Mouse (Mus musculus): Measurements from ENCODE around the gene Tbc1d17. TPM values are rescaled to one million over a fixed set of nuclear protein-coding genes. Genes with fewer than 3 reads are reported as not detected.

The Tbc1d17 gene
- polyA plus RNA-seq, 1 experiment: 33.8 TPM

DNA sequence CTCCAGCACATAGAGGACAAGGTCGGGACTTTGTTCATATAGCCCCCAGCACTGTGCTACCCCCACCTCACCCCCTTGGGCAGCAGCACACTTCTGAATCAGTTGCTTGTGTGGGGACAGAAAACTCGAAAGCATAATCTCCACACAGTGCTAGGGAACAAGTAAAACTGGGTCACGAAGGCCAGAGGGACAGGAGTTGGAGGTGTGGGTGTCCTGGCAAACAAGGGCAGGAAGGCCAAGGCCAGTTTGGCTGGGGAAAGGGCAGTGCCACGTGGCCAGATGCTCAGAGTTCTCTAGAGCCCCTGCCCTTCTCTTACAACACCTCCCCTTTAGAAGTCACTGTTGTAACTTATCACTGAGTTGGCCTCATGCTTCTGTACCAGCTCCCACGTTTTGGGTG is 29.0 kb downstream of the Tbc1d17 start:
- TF ChIP-seq CTCF (IDR thresholded peaks at IDR 0.05; ENCODE audit: borderline replicate concordance, insufficient read depth, low read length) (no peak), POLR2A (IDR thresholded peaks at IDR 0.05; ENCODE audit: low read depth, low read length) (no peak; the same call in 1 of the 2 replicates)
- H3K27ac ChIP-seq (ENCODE audit: insufficient read depth, low read length): peak overlapping the region; percentile 93
- peak overlapping the region; percentile 65; the same call in 1 of the 2 replicates for H3K4me3 ChIP-seq (ENCODE audit: insufficient read depth, low read length)
- peaks cover 16% of the 10 kb centered on the region; the same call in 1 of the 2 replicates for H3K4me1 ChIP-seq (ENCODE audit: control insufficient read depth, insufficient read depth, low read length)

GRCm38 (mm10) chr7:44819391-44819790 is 29.5 kb downstream of the Tbc1d17 start:
- Histone ChIP-seq H3K27ac (ENCODE audit: insufficient read depth, low read length) (peak overlapping the region; percentile 93), H3K4me1 (ENCODE audit: control insufficient read depth, insufficient read depth, low read length) (peaks cover 14% of the 10 kb centered on the region; the same call in 1 of the 2 replicates), H3K4me3 (ENCODE audit: insufficient read depth, low read length) (peak overlapping the region; percentile 65; the same call in 1 of the 2 replicates)
- no peak for TF ChIP-seq CTCF (IDR thresholded peaks at IDR 0.05; ENCODE audit: borderline replicate concordance, insufficient read depth, low read length)
- no peak; the same call in 1 of the 2 replicates for TF ChIP-seq POLR2A (IDR thresholded peaks at IDR 0.05; ENCODE audit: low read depth, low read length)

GRCm38 (mm10) chr7:44818751-44819235 is 30.1 kb downstream of the Tbc1d17 start:
- no peak for TF ChIP-seq CTCF (IDR thresholded peaks at IDR 0.05; ENCODE audit: borderline replicate concordance, insufficient read depth, low read length)
- TF ChIP-seq POLR2A (IDR thresholded peaks at IDR 0.05; ENCODE audit: low read depth, low read length): peak; percentile 15; the same call in 1 of the 2 replicates
- peak overlapping the region; percentile 93 for H3K27ac ChIP-seq (ENCODE audit: insufficient read depth, low read length)
- H3K4me1 ChIP-seq (ENCODE audit: control insufficient read depth, insufficient read depth, low read length): peaks cover 14% of the 10 kb centered on the region; the same call in 1 of the 2 replicates
- peak overlapping the region; percentile 65 for H3K4me3 ChIP-seq (ENCODE audit: insufficient read depth, low read length)

DNA sequence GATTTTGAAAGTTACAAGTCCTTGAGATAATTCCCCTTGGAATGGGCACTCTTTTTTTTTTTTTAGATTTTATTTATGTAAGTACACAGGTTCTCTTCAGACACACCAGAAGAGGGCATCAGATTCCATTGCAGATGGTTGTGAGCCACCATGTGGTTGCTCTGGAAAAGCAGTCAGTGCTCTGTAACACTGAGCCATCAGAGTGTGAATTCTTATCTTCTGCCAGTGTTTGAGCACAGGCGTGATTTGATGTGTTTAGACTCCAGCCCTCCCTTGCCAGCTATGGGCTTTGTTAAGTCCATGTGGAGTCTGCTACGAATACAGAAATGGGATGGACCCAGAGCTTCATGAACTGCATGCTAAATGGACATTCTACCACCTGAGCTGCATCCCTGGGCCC is 30.7 kb downstream of the Tbc1d17 start:
- Histone ChIP-seq H3K27ac (ENCODE audit: insufficient read depth, low read length) (peak overlapping the region; percentile 93), H3K4me3 (ENCODE audit: insufficient read depth, low read length) (peak overlapping the region; percentile 65), H3K4me1 (ENCODE audit: control insufficient read depth, insufficient read depth, low read length) (peaks cover 14% of the 10 kb centered on the region; the same call in 1 of the 2 replicates)
- TF ChIP-seq POLR2A (IDR thresholded peaks at IDR 0.05; ENCODE audit: low read depth, low read length) (peak; percentile 24; the same call in 1 of the 2 replicates), CTCF (IDR thresholded peaks at IDR 0.05; ENCODE audit: borderline replicate concordance, insufficient read depth, low read length) (0 out of 2 replicates have a peak, but pooled peaks have one; percentile 3)

DNA sequence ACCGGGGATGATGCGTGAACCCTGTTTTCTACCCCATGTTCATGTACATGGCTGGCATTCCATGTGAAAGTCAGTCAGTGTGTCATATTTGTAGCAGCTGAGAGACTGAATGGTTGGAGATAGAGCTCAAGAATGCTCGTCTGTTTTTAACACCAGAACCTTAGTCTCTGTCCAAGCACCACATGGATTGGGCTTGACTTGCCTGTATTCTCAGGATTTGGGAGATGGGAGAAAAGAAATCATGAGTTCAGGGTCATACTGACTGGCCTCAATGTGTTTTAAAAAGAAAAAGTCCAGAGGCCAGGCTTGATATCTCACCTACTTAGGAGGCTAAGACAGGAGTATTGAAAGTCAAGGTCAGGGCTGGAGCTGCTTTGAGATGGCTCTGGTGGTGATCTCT is 31.4 kb downstream of the Tbc1d17 start:
- H3K4me1 ChIP-seq (ENCODE audit: control insufficient read depth, insufficient read depth, low read length): peaks cover 14% of the 10 kb centered on the region; the same call in 1 of the 2 replicates
- TF ChIP-seq CTCF (IDR thresholded peaks at IDR 0.05; ENCODE audit: borderline replicate concordance, insufficient read depth, low read length) (no peak), POLR2A (IDR thresholded peaks at IDR 0.05; ENCODE audit: low read depth, low read length) (peak; percentile 63; the same call in 1 of the 2 replicates)
- peak overlapping the region; percentile 93 for H3K27ac ChIP-seq (ENCODE audit: insufficient read depth, low read length)
- peak overlapping the region; percentile 65 for H3K4me3 ChIP-seq (ENCODE audit: insufficient read depth, low read length)

DNA sequence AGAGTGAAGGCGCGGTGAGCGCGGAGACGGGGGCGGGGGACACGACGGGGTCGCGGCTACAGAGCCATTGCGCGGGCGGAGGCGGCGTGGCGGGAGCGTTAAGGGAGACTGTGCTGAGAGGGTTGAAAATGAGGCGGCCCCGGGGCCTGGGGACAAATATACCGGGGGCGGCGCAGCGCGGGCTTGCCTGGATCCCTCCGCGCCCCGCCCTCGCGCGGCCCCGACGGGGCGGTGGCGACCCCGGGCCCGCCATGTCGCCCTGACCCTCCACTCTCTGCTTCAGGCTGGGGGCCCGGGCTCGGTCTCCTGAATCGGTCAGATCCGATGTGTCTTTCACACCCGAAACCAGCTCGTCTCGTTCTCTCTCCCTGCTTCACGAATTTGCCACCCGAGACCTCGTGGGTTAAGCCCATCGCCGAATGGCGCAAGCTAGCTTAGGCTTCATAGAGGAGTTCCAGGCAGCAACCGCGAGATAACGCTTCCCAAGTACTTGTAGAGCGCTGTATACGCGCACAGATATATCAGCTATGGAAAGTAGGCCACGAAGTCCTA is 32.3 kb downstream of the Tbc1d17 start, which contains the start of gene Atf5:
Gene Atf5, minus strand, starts transcription at position 189 of the 552 bp plus-strand sequence.
- Histone ChIP-seq H3K4me3 (ENCODE audit: insufficient read depth, low read length) (peak within 1 kb of the TSS; percentile 65), H3K27ac (ENCODE audit: insufficient read depth, low read length) (peak within 1 kb of the TSS; percentile 93), H3K4me1 (ENCODE audit: control insufficient read depth, insufficient read depth, low read length) (peaks cover 14% of the 10 kb centered on the region; the same call in 1 of the 2 replicates)
- no peak for TF ChIP-seq CTCF (IDR thresholded peaks at IDR 0.05; ENCODE audit: borderline replicate concordance, insufficient read depth, low read length)
- peak; percentile 56 for TF ChIP-seq POLR2A (IDR thresholded peaks at IDR 0.05; ENCODE audit: low read depth, low read length)

GRCm38 (mm10) chr7:44815721-44816469 is 33.0 kb downstream of the Tbc1d17 start, which contains the start of the genes Nup62 and Il4i1:
Gene Nup62, plus strand, starts transcription at chr7:44816088.
Gene Il4i1, plus strand, starts transcription at chr7:44816387.
- Histone ChIP-seq H3K4me3 (ENCODE audit: insufficient read depth, low read length) (peak within 1 kb of the TSS; percentile 65), H3K4me1 (ENCODE audit: control insufficient read depth, insufficient read depth, low read length) (peaks cover 12% of the 10 kb centered on the region; the same call in 1 of the 2 replicates), H3K27ac (ENCODE audit: insufficient read depth, low read length) (peak within 1 kb of the TSS; percentile 93)
- TF ChIP-seq CTCF (IDR thresholded peaks at IDR 0.05; ENCODE audit: borderline replicate concordance, insufficient read depth, low read length) (no peak), POLR2A (IDR thresholded peaks at IDR 0.05; ENCODE audit: low read depth, low read length) (peak; percentile 82; the same call in 1 of the 2 replicates)

- peaks cover 6% of the 10 kb centered on the region; the same call in 1 of the 2 replicates for H3K4me1 ChIP-seq (ENCODE audit: control insufficient read depth, insufficient read depth, low read length)
- TF ChIP-seq CTCF (IDR thresholded peaks at IDR 0.05; ENCODE audit: borderline replicate concordance, insufficient read depth, low read length) (no peak), POLR2A (IDR thresholded peaks at IDR 0.05; ENCODE audit: low read depth, low read length) (no peak)
- peak overlapping the region; percentile 65 for H3K4me3 ChIP-seq (ENCODE audit: insufficient read depth, low read length)
- peak overlapping the region; percentile 19; the same call in 1 of the 2 replicates for H3K27ac ChIP-seq (ENCODE audit: insufficient read depth, low read length)
Observed at GRCm38 (mm10) chr7:44814952-44815553, 33.8 kb downstream of the Tbc1d17 start.

DNA sequence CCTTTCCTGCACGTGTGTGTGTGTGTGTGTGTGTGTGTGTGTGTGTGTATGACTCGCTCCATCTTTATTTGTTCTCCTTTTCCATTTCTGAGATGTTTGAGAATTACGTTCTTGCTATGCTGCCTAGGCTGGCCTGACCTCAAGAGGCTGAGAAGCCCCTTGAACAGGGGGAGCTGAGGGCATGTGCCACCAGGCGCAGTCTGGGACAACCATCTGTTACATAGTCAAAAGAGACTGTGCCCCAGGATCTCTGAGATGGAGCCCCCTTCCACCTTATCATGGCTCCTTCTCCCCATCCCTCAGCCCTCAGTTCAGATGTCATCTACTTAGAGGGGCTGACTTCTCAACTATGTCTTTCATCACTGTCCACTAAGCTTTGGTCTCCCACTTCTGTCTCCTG is 34.5 kb downstream of the Tbc1d17 start:
- Histone ChIP-seq H3K4me1 (ENCODE audit: control insufficient read depth, insufficient read depth, low read length) (peaks cover 2% of the 10 kb centered on the region; the same call in 1 of the 2 replicates), H3K27ac (ENCODE audit: insufficient read depth, low read length) (no peak overlapping the region), H3K4me3 (ENCODE audit: insufficient read depth, low read length) (peak overlapping the region; percentile 65; the same call in 1 of the 2 replicates)
- no peak for TF ChIP-seq POLR2A (IDR thresholded peaks at IDR 0.05; ENCODE audit: low read depth, low read length)
- no peak for TF ChIP-seq CTCF (IDR thresholded peaks at IDR 0.05; ENCODE audit: borderline replicate concordance, insufficient read depth, low read length)

Data from embryonic fibroblast, embryonic 13.5 days (primary cell).